Mouse (Mus musculus) embryonic facial prominence, embryonic 12.5 days (tissue): ENCODE measurements around the gene Tbc1d8. TPM values are rescaled to one million over a fixed set of nuclear protein-coding genes. Genes with fewer than 3 reads are reported as not detected.

Experiments
- ATAC-seq: fragments of 200-750 bp; cut with Nextera tagmentation; 2 replicates; pipeline ENCODE4 v1.8.0; 2017; ENCODE audit not compliant: insufficient number of reproducible peaks, insufficient read depth, low FRiP score, low TSS enrichment
- H3K27ac ChIP-seq: fragments of 300-500 bp; sonication (generic); 2 replicates; pipeline ENCODE4 v1.5.1; 2016; ENCODE audit warnings: mild to moderate bottlenecking
- H3K27me3 ChIP-seq: fragments of 300-500 bp; sonication (generic); 2 replicates; pipeline ENCODE4 v1.6.1; 2016; ENCODE audit warnings: mild to moderate bottlenecking, moderate library complexity
- H3K36me3 ChIP-seq: fragments of 300-500 bp; sonication (generic); 2 replicates; pipeline ENCODE4 v1.6.1; 2016; ENCODE audit warnings: mild to moderate bottlenecking
- H3K4me1 ChIP-seq: fragments of 300-500 bp; sonication (generic); 2 replicates; pipeline ENCODE4 v1.6.1; 2016
- H3K4me2 ChIP-seq: fragments of 300-500 bp; sonication (generic); replicated peaks from 2 replicates; pipeline ENCODE4 v1.6.1; 2016; ENCODE audit warnings: mild to moderate bottlenecking, moderate library complexity
- H3K4me3 ChIP-seq: fragments of 300-500 bp; sonication (generic); 2 replicates; pipeline ENCODE4 v1.5.1; 2016; ENCODE audit warnings: mild to moderate bottlenecking
- H3K9ac ChIP-seq: fragments of 300-500 bp; sonication (generic); 2 replicates; pipeline ENCODE4 v1.6.1; 2016; ENCODE audit warnings: mild to moderate bottlenecking, moderate library complexity
- H3K9me3 ChIP-seq: fragments of 300-500 bp; sonication (generic); 2 replicates; pipeline ENCODE4 v1.6.1; 2016; ENCODE audit warnings: mild to moderate bottlenecking, moderate library complexity
- WGBS: fragments of 180-500 bp; shearing (Covaris S2); methylation state at CpG from one replicate; pipeline ENCODE4 v1.1.7; 2016; 5-methylcytosine and 5-hydroxymethylcytosine counted together
- polyA plus RNA-seq: library from polyadenylated mRNA; unstranded; fragments of >200 nt; fragmentation: Nextera tagmentation; extraction: Ambion mirVana; gene quantifications from 2 replicates; pipeline ENCODE4 v1.2.1, GENCODE M21; 2016

Tbc1d8 gene
- polyA plus RNA-seq, 1 experiment from 2014 or later: 9.4 TPM

DNA sequence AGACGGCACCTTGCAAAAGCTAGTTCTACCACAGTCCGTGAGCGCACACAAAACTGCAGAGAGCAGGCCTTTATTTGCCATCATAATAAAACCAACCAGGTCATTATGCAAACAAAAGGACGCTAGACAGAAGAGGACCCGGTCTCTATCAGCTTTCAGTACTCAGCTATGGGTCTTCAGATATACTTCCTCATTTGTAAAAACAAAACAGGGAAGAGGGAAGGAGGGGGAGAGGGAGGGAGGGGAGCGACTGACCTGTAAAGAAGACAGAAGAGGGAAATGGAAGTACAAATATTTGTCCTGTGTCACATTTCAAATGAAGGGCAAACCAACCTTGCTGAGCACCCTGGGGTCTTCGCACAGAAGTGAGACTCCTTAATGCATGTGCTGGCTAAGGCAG, 69.9 kb downstream of the Tbc1d8 start:
- WGBS: 72% methylated on average over 7 of the region's 7 CpGs
- H3K4me1 ChIP-seq: no peaks in the 10 kb centered on the region
- no peak overlapping the region for H3K27ac ChIP-seq
- H3K9ac ChIP-seq: no peak overlapping the region
- no peaks in the 10 kb centered on the region for H3K36me3 ChIP-seq
- no peaks in the 10 kb centered on the region for H3K27me3 ChIP-seq
- H3K4me3 ChIP-seq: no peak overlapping the region
- H3K9me3 ChIP-seq: no peaks in the 10 kb centered on the region
- no peak for ATAC-seq
- no peak overlapping the region for H3K4me2 ChIP-seq

DNA sequence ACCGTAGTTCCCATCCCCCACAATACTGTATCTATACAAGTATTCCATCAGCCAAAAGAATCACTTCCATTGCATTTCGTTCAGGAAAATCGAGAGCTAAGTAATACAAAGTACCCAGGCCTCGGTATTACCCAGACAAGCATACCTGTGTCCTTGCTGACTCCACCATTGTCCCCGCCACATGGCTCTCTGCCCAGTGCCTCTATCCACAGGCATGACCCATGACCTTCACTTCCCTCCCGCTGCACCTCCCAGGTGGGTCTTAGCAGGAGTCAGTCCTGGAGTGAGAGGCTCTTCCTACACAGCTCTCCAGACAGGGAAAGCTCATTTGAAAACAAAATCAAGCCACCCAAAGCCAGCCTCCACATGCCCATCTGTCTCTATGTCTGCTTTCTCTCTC, 70.4 kb downstream of the Tbc1d8 start:
- H3K4me3 ChIP-seq: no peak overlapping the region
- no peak for ATAC-seq
- no peaks in the 10 kb centered on the region for H3K36me3 ChIP-seq
- no peak overlapping the region for H3K9ac ChIP-seq
- H3K9me3 ChIP-seq: no peaks in the 10 kb centered on the region
- H3K4me1 ChIP-seq: no peaks in the 10 kb centered on the region
- no peaks in the 10 kb centered on the region for H3K27me3 ChIP-seq
- WGBS: 87% methylated on average over 6 of the region's 6 CpGs
- H3K27ac ChIP-seq: no peak overlapping the region
- no peak overlapping the region for H3K4me2 ChIP-seq

DNA sequence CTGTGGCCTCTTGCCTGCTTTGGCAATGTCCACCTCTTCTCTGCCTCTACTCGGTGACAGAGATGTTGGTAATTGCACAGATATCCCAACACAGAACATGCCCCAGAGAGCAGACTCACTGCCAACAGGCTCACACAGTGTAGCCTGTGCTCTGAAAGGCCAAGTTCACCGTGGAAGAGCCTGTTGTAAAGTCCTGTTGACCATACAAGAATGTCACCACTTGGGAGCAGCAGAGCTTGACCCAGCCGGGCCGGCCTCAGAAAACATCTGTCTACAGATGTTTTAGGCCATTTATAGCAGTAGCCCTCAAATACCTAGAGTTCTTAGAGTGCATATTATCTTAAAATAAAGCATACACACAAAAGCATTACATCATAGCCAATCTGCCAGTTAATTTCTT, 71.4 kb downstream of the Tbc1d8 start:
- no peak for ATAC-seq
- WGBS: 83% methylated on average over 4 of the region's 4 CpGs
- H3K27me3 ChIP-seq: no peaks in the 10 kb centered on the region

DNA sequence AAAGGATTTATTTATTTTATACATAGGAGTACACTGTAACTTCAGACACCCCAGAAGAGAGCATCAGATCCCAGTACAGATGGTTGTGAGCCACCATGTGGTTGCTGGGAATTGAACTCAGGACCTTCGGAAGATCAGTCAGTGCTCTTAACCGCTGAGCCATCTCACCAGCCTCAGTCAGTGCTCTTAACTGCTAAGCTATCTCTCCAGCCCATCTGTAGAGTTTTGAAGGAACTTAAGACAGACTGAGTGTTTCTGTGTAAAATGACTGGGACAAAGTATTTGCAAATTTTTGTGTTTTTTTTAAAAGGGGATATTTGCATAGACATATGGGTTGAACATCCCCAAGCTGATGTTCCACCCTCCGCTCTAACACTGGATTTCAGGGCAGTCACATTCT, 78.4 kb downstream of the Tbc1d8 start:
- H3K4me2 ChIP-seq: no peak overlapping the region
- ATAC-seq: no peak

More for the DNA sequence above, 71.4 kb downstream of the Tbc1d8 start:
- no peak overlapping the region for H3K4me3 ChIP-seq
- H3K36me3 ChIP-seq: no peaks in the 10 kb centered on the region
- H3K4me1 ChIP-seq: no peaks in the 10 kb centered on the region
- no peak overlapping the region for H3K4me2 ChIP-seq
- no peaks in the 10 kb centered on the region for H3K9me3 ChIP-seq
- no peak overlapping the region for H3K9ac ChIP-seq
- H3K27ac ChIP-seq: no peak overlapping the region

DNA sequence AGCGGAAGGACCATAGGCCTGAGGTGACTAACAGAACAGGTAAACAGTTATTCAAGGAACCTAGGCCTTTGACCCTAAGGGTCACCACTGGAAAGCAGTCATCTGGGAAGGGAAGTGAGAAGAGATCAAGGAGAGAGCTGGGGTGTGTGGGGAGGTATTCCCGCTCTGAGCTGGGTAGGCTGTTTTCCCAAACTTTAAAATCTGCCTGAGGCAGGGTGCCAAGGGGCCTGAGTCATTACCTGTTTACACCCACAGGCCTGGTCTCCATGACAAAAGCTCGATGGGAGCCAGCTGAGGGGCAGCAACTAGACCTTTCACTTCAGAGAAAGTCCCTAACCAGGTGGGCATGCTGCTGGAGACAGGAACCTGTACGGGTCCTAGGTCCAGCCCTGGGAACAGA, 79.3 kb downstream of the Tbc1d8 start:
- H3K9ac ChIP-seq: no peak overlapping the region
- WGBS: 76% methylated on average over 4 of the region's 4 CpGs
- no peaks in the 10 kb centered on the region for H3K36me3 ChIP-seq
- no peaks in the 10 kb centered on the region for H3K27me3 ChIP-seq
- H3K4me3 ChIP-seq: no peak overlapping the region
- 0 out of 2 replicates have a peak, but pooled peaks cover 3% of the 10 kb centered on the region for H3K4me1 ChIP-seq
- ATAC-seq: no peak
- H3K9me3 ChIP-seq: no peaks in the 10 kb centered on the region
- H3K27ac ChIP-seq: no peak overlapping the region
- H3K4me2 ChIP-seq: no peak overlapping the region

More for the DNA sequence above, 78.4 kb downstream of the Tbc1d8 start:
- no peaks in the 10 kb centered on the region for H3K9me3 ChIP-seq
- H3K27me3 ChIP-seq: no peaks in the 10 kb centered on the region
- H3K9ac ChIP-seq: no peak overlapping the region
- no peak overlapping the region for H3K4me3 ChIP-seq
- no peaks in the 10 kb centered on the region for H3K36me3 ChIP-seq
- no peaks in the 10 kb centered on the region for H3K4me1 ChIP-seq
- WGBS: 90% methylated on average over 3 of the region's 3 CpGs
- no peak overlapping the region for H3K27ac ChIP-seq

DNA sequence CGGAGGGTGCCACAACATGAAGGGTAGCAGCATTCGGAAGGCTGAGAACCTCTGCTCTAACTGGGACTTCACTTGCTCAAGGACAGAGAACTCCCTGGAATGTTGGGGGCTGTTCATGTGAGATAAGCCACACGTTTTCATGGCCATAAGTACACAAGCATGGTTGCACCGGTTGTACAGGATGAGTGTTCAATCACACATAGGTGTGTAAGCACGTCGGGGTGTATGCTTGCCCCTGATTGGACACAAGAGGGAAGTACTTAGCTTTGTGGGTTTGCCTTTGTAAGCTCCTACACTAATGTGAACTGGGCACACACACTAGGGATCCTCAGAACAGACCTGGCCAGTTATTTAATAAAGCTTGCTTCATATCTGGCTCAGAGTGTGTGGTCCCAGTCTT, 80.3 kb downstream of the Tbc1d8 start:
- no peaks in the 10 kb centered on the region for H3K36me3 ChIP-seq
- no peak for ATAC-seq
- H3K4me2 ChIP-seq: no peak overlapping the region
- no peaks in the 10 kb centered on the region for H3K27me3 ChIP-seq
- H3K9ac ChIP-seq: no peak overlapping the region
- 0 out of 2 replicates have a peak, but pooled peaks cover 3% of the 10 kb centered on the region for H3K4me1 ChIP-seq
- no peaks in the 10 kb centered on the region for H3K9me3 ChIP-seq
- 88% methylated on average over 6 of the region's 6 CpGs for WGBS
- H3K27ac ChIP-seq: no peak overlapping the region
- H3K4me3 ChIP-seq: no peak overlapping the region

DNA sequence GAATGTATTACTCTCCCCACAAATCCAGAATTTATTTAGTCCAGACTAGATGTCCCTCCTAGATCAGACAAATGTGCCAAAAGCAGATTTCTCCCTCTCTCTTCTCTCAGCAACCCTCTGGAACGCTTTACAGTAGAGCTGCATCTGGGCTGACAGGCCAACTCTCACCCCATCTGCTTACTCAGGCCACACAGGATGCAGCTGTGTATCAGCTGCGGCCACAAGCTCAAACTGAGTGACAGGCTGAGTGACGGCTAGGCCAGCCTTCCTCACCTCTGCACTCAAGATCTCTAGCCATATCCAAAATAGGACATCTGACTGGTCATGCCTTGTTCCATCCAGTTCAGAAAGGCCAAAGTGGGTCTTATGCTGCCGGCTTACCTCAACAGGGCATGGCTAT, 82.2 kb downstream of the Tbc1d8 start:
- no peak overlapping the region for H3K27ac ChIP-seq
- H3K4me3 ChIP-seq: no peak overlapping the region
- no peak overlapping the region for H3K4me2 ChIP-seq
- WGBS: 73% methylated on average over 4 of the region's 4 CpGs
- no peaks in the 10 kb centered on the region for H3K27me3 ChIP-seq
- no peaks in the 10 kb centered on the region for H3K36me3 ChIP-seq
- H3K9ac ChIP-seq: no peak overlapping the region
- no peak for ATAC-seq
- no peaks in the 10 kb centered on the region for H3K9me3 ChIP-seq
- 0 out of 2 replicates have a peak, but pooled peaks cover 3% of the 10 kb centered on the region for H3K4me1 ChIP-seq

DNA sequence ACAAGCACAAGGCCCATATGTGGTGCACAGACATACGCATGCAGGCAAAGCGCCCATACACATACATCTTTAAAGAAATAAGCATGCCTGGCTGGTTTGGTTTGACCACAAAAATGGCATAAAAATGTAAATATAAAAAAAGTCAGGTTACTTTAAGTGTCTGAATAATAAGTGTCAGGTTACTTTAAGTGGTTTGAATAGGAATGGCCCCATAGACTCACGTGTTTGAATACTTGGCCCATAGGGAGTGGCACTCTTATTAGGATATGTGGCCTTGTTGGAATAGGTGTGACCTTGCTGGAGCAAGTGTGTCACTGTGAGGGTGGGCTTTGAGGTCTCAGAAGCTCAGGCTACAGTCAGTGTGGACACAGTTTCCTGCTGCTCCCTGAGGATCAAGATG, 83.9 kb downstream of the Tbc1d8 start:
- no peak for ATAC-seq
- H3K9ac ChIP-seq: no peak overlapping the region
- 0 out of 2 replicates have a peak, but pooled peaks cover 3% of the 10 kb centered on the region for H3K4me1 ChIP-seq
- no peak overlapping the region for H3K4me2 ChIP-seq
- no peaks in the 10 kb centered on the region for H3K36me3 ChIP-seq
- 75% methylated on average over 3 of the region's 3 CpGs for WGBS
- no peak overlapping the region for H3K4me3 ChIP-seq
- no peak overlapping the region for H3K27ac ChIP-seq
- H3K27me3 ChIP-seq: 0 out of 2 replicates have a peak, but pooled peaks cover 5% of the 10 kb centered on the region
- H3K9me3 ChIP-seq: no peaks in the 10 kb centered on the region

DNA sequence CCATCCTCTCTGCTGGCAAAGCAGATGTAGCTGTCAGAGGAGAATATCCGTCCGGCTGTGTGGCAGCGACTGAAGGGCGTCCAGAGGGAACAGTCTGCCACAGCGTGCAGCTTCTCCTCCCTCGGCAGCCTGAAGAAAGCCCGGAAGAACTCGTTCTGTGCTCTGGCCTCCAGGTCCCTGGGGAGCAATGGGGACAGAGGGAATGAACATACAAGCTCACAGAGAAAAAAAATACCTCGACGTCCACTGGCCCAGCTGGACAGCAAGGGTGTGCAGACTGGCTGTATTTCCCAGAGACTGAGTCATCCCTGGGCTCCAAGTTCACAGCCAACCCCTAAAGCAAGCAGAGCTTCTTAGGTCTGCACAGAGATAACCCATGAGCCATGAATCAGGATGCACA, 84.5 kb downstream of the Tbc1d8 start:
- Histone ChIP-seq H3K4me2 (no peak overlapping the region), H3K4me1 (0 out of 2 replicates have a peak, but pooled peaks cover 3% of the 10 kb centered on the region), H3K27ac (no peak overlapping the region), H3K9me3 (no peaks in the 10 kb centered on the region), H3K9ac (no peak overlapping the region), H3K27me3 (0 out of 2 replicates have a peak, but pooled peaks cover 5% of the 10 kb centered on the region), H3K36me3 (no peaks in the 10 kb centered on the region), H3K4me3 (no peak overlapping the region)
- ATAC-seq: no peak
- 59% methylated on average over 10 of the region's 10 CpGs for WGBS

DNA sequence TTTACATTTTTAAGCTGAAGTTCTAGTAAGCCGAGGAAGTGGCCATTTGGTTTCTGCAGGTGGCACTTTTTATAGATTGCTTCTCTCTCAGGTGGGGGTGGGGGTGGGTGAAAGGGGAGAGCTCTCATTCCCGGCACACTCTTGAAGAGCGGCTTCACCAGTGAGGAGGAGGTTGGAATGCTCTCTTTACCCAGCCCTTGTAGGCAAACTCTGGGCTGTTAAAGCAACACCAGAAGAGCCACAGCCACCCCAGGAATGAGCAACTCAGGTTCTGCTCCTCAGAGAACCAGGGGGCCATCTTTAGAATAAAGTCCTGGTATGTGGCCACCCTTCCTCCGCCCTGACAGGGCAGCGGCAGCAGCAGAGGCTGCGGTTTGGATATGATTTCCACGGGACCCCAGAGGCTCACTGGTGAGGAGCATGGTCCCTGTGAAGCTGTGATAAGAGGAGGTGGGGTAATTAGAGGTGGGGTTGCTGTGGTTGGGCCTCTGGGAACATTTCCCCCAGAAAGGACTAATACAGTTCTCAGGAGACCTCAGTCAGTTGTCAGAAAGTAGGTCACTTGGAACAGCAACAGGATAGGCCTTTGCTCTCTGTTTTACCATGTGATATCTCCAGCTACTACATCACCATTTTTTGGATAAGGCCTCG, 85.2 kb downstream of the Tbc1d8 start:
- no peak overlapping the region for H3K4me2 ChIP-seq
- WGBS: 81% methylated on average over 8 of the region's 8 CpGs
- no peaks in the 10 kb centered on the region for H3K9me3 ChIP-seq
- no peak overlapping the region for H3K27ac ChIP-seq
- no peak for ATAC-seq
- 0 out of 2 replicates have a peak, but pooled peaks cover 5% of the 10 kb centered on the region for H3K27me3 ChIP-seq
- H3K9ac ChIP-seq: no peak overlapping the region
- H3K4me1 ChIP-seq: 0 out of 2 replicates have a peak, but pooled peaks cover 3% of the 10 kb centered on the region
- H3K36me3 ChIP-seq: 0 out of 2 replicates have a peak, but pooled peaks cover 4% of the 10 kb centered on the region
- no peak overlapping the region for H3K4me3 ChIP-seq

DNA sequence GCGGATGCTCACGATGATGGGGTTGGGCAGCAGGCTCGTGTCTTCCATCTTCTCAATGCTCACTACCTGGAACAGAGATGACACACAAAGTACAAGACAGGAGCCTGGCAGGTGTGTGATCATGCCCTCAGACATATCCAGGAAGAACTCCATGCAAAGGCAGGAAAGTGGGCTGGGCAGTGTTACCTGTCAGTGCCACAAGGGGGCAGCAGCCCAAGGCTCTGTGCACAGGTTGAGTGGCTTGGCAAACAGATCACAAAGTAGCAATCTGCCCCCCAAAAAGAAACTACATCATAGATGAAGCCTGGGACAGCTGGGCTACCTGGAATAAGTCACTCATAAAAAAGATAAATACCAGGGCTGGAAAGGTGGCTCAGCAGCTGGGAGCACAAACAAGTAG, 86.4 kb downstream of the Tbc1d8 start:
- 0 out of 2 replicates have a peak, but pooled peaks cover 4% of the 10 kb centered on the region for H3K36me3 ChIP-seq
- no peak overlapping the region for H3K27ac ChIP-seq
- H3K4me1 ChIP-seq: 0 out of 2 replicates have a peak, but pooled peaks cover 3% of the 10 kb centered on the region
- 0 out of 2 replicates have a peak, but pooled peaks cover 5% of the 10 kb centered on the region for H3K27me3 ChIP-seq
- H3K4me3 ChIP-seq: no peak overlapping the region
- no peak for ATAC-seq
- no peak overlapping the region for H3K4me2 ChIP-seq
- H3K9ac ChIP-seq: no peak overlapping the region
- no peaks in the 10 kb centered on the region for H3K9me3 ChIP-seq
- 56% methylated on average over 3 of the region's 3 CpGs for WGBS

DNA sequence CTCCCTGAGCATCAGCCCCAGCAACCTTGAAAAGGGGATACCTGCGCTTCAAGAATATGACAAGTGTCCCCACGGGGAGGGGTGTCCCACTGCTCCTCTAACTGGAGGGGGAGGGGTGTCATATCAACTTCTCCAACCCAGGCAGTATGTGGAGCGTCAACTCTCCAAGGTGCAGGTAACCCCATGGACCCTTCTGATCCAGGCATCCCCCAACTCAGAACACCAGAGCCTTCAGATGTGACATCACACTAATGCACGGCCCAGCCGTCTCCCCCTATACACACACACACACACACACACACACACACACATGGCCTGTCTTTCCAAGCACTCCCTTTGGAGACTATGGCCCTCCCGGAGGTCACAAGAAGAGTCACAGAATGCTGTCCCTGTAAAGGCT, 86.9 kb downstream of the Tbc1d8 start:
- Histone ChIP-seq H3K27me3 (0 out of 2 replicates have a peak, but pooled peaks cover 5% of the 10 kb centered on the region), H3K4me1 (0 out of 2 replicates have a peak, but pooled peaks cover 3% of the 10 kb centered on the region), H3K4me3 (no peak overlapping the region), H3K27ac (no peak overlapping the region), H3K9ac (no peak overlapping the region), H3K36me3 (0 out of 2 replicates have a peak, but pooled peaks cover 4% of the 10 kb centered on the region), H3K9me3 (no peaks in the 10 kb centered on the region), H3K4me2 (no peak overlapping the region)
- WGBS: 85% methylated on average over 6 of the region's 6 CpGs
- ATAC-seq: no peak
